In the genomic region with DNA sequence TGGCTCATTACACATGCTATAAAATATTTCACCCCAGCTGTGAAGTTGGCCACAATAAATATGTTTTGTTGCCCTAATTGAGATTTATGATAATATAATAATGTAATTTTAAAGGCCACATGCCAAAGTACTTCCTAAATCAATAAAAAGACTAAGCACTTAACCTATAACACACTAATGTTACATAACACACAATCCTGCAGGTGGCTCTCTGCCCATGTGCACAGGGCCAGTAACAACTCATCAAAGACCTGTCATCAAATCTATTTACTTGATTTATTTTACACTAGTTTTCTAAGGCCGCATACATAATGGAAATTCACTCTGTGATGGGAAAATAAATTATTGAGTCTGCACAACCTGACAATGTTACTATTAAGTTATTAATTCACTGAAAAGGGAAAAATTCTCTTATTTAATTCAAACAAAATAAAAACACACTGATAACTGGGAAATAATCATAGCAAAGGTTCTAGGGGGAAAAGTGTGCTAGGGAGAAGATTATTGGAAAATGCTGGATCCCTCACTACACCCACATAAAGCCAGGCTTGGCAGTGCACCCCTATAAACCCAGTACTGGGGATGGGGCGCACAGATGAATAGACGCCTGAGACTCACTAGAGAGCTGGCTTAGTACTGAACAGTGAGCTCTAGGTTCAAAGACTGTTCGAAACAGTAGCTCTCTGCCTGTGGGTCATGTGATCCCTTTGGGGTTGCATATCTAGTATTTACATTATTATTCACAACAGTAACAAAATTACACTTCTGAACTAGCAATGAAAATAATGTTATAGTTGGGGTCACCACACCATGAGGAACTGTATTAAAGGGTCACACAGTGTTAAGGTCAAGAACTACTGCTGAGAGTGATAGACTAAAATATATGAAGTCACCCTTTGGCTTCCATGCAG, we compare ENCODE assay signal across 22 mouse cellular contexts. TPM values are rescaled to one million over a fixed set of nuclear protein-coding genes. Genes with fewer than 3 reads are reported as not detected.
DNase-seq lines count a peak whose midpoint lies in the region; ATAC-seq and TF ChIP-seq lines count a peak whose summit lies in the region.
"Had no signal": no experiment of that assay in that cellular context is flagged by ENCODE, and none has a peak within 500 bp of the region (broad histone marks: within the 10 kb centered on the region; RNA-seq: fewer than 3 reads in every experiment).

No protein-coding gene starts in this region.

- TF ChIP-seq POLR2A in MEL (IDR thresholded peaks at IDR 0.05; ENCODE audit: control insufficient read depth in 1 of 2, insufficient read depth in 1 of 2, low read depth in 1 of 2, low read length in 2 of 2, poor library complexity in 1 of 2) = no peak

- H3K9ac ChIP-seq in MEL (ENCODE audit: control insufficient read depth, low read depth, low read length, poor library complexity, severe bottlenecking) = no peak overlapping the region
- no peak overlapping the region for H3K9ac ChIP-seq in heart, embryonic 12.5 days
- no peak overlapping the region for H3K9ac ChIP-seq in forebrain, embryonic 12.5 days
- H3K9ac ChIP-seq: forebrain, postnatal 0 days; heart, embryonic 15.5 days; liver, embryonic 15.5 days; midbrain, embryonic 13.5 days; stomach, embryonic 15.5 days had no signal

- no peak overlapping the region for H3K4me3 ChIP-seq in layer of hippocampus, adult 2 months
- no peak overlapping the region for H3K4me3 ChIP-seq in MEL (ENCODE audit: control insufficient read depth in 1 of 2, insufficient read depth in 1 of 2, low read depth in 2 of 2, low read length in 2 of 2)
- no peak overlapping the region for H3K4me3 ChIP-seq in heart, embryonic 12.5 days
- no peak overlapping the region for H3K4me3 ChIP-seq in forebrain, embryonic 12.5 days (replicated peaks)
- H3K4me3 ChIP-seq: heart, embryonic 15.5 days; liver, embryonic 15.5 days; megakaryocyte, embryonic 14.5 days; midbrain, embryonic 13.5 days; stomach, embryonic 15.5 days had no signal

- peaks cover 2% of the 10 kb centered on the region; the same call in 1 of the 2 replicates for H3K79me2 ChIP-seq in MEL (ENCODE audit: control insufficient read depth, insufficient read depth, low read length, poor library complexity)

- TF ChIP-seq EP300 in MEL (IDR thresholded peaks at IDR 0.05; ENCODE audit: low read depth in 1 of 2, low read length in 2 of 2) = no peak

- peak; percentile 49 for DNase-seq in cerebellum, adult 9-10 months
- no peak for DNase-seq in cerebellum, postnatal 4 days (ENCODE audit: low spot score in 2 of 2)
- DNase-seq in layer of hippocampus, adult 2 months (ENCODE audit: low spot score in 2 of 2) = peak; percentile 57 to 61
- DNase-seq in layer of hippocampus, adult 11-12 months (ENCODE audit: low spot score) = no peak
- DNase-seq in MEL (ENCODE audit: low read depth, low spot score) = no peak
- peak; percentile 36 for DNase-seq in brain, adult 2 months (ENCODE audit: low read depth, low spot score)
- DNase-seq: adrenal gland, postnatal 25 days; cerebellum, adult 18-20 months; cerebellum, postnatal 14 days; forebrain, postnatal 0 days; kidney, adult 9 months; liver; lung, postnatal 4 days; right cerebral cortex, postnatal 25 days had no signal

- H3K9me3 ChIP-seq in MEL (replicated peaks; ENCODE audit: insufficient read depth, low read length) = no peaks in the 10 kb centered on the region
- H3K9me3 ChIP-seq in heart, embryonic 12.5 days (replicated peaks) = no peaks in the 10 kb centered on the region
- no peaks in the 10 kb centered on the region for H3K9me3 ChIP-seq in forebrain, embryonic 12.5 days
- H3K9me3 ChIP-seq: heart, embryonic 15.5 days; liver, embryonic 15.5 days; megakaryocyte, embryonic 14.5 days; midbrain, embryonic 13.5 days; stomach, embryonic 15.5 days had no signal

- no peak for ATAC-seq in heart, embryonic 12.5 days (ENCODE audit: insufficient number of reproducible peaks, low FRiP score)
- ATAC-seq in forebrain, embryonic 12.5 days (ENCODE audit: low FRiP score) = no peak
- ATAC-seq: forebrain, postnatal 0 days; hindbrain, embryonic 16.5 days; midbrain, embryonic 13.5 days had no signal

- H3K27ac ChIP-seq in layer of hippocampus, adult 2 months = peak overlapping the region; percentile 46
- no peak overlapping the region for H3K27ac ChIP-seq in MEL (ENCODE audit: control insufficient read depth, low read depth, low read length)
- H3K27ac ChIP-seq in heart, embryonic 12.5 days (ENCODE audit: poor library complexity, severe bottlenecking) = no peak overlapping the region
- no peak overlapping the region for H3K27ac ChIP-seq in forebrain, embryonic 12.5 days
- H3K27ac ChIP-seq: heart, embryonic 15.5 days; liver, embryonic 15.5 days; midbrain, embryonic 13.5 days; stomach, embryonic 15.5 days had no signal

- H3K27me3 ChIP-seq in MEL (ENCODE audit: control insufficient read depth in 1 of 2, insufficient read depth in 2 of 2, low read length in 2 of 2) = no peaks in the 10 kb centered on the region
- no peaks in the 10 kb centered on the region for H3K27me3 ChIP-seq in heart, embryonic 12.5 days (replicated peaks)
- H3K27me3 ChIP-seq in forebrain, embryonic 12.5 days = no peaks in the 10 kb centered on the region
- H3K27me3 ChIP-seq: heart, embryonic 15.5 days; liver, embryonic 15.5 days; megakaryocyte, embryonic 14.5 days; midbrain, embryonic 13.5 days; stomach, embryonic 15.5 days had no signal

- no peak overlapping the region for H3K4me2 ChIP-seq in heart, embryonic 12.5 days
- H3K4me2 ChIP-seq in forebrain, embryonic 12.5 days = no peak overlapping the region
- H3K4me2 ChIP-seq: heart, embryonic 15.5 days; liver, embryonic 15.5 days; midbrain, embryonic 13.5 days; stomach, embryonic 15.5 days had no signal

- WGBS in heart, embryonic 12.5 days = 84% methylated on average over 4 of the region's 4 CpGs
- 92% methylated on average over 4 of the region's 4 CpGs for WGBS in forebrain, embryonic 12.5 days

- no peak for TF ChIP-seq CTCF in layer of hippocampus, adult 2 months (conservative IDR thresholded peaks at IDR 0.05)
- peak in 1 of 3 experiments; percentile 4; a peak in 1 of 6 replicates for TF ChIP-seq CTCF in MEL (IDR thresholded peaks at IDR 0.05 in 2 of 3, conservative IDR thresholded peaks at IDR 0.05 in 1 of 3; ENCODE audit: control insufficient read depth in 1 of 3, insufficient read depth in 1 of 3, low read depth in 2 of 3, low read length in 3 of 3, poor library complexity in 1 of 3, severe bottlenecking in 1 of 3)

- no peaks in the 10 kb centered on the region for H3K36me3 ChIP-seq in MEL (ENCODE audit: control insufficient read depth in 1 of 2, insufficient read depth in 2 of 2, low read length in 2 of 2)
- no peaks in the 10 kb centered on the region for H3K36me3 ChIP-seq in heart, embryonic 12.5 days
- no peaks in the 10 kb centered on the region for H3K36me3 ChIP-seq in forebrain, embryonic 12.5 days (replicated peaks)
- H3K36me3 ChIP-seq: heart, embryonic 15.5 days; liver, embryonic 15.5 days; midbrain, embryonic 13.5 days; stomach, embryonic 15.5 days had no signal

- H3K4me1 ChIP-seq in MEL (ENCODE audit: control insufficient read depth in 1 of 2, insufficient read depth in 2 of 2, low read length in 2 of 2) = no peaks in the 10 kb centered on the region
- peaks cover 37% of the 10 kb centered on the region for H3K4me1 ChIP-seq in heart, embryonic 12.5 days (replicated peaks)
- peaks cover 8% of the 10 kb centered on the region for H3K4me1 ChIP-seq in forebrain, embryonic 12.5 days

- TF ChIP-seq RAD21 in MEL (IDR thresholded peaks at IDR 0.05; ENCODE audit: low read depth, low read length) = no peak; the same call in 1 of the 2 replicates

TF ChIP-seq in MEL, 35 proteins besides CTCF, POLR2A, EP300 and RAD21:
- TF ChIP-seq NELFE (IDR thresholded peaks at IDR 0.05; ENCODE audit: low read depth, low read length) (0 out of 2 replicates have a peak, but pooled peaks have one; percentile 6), JUND (IDR thresholded peaks at IDR 0.05; ENCODE audit: low read depth, low read length) (no peak), USF1 (IDR thresholded peaks at IDR 0.05; ENCODE audit: low read depth, low read length) (peak; percentile 56)
TF ChIP-seq in MEL: peak in this region for 2.

RNA-seq across cellular contexts. Expression of a gene that starts 23.0 kb away (rescaled TPM):
- total RNA-seq in layer of hippocampus, adult 2 months (2021) = 100 to 1,000 TPM; 168 to 187 TPM
- total RNA-seq in MEL (2012; rRNA removed) = 24.7 and 28.8 TPM in 2 replicates
- polyA plus RNA-seq in MEL (2012; ENCODE audit: insufficient read depth in 1 of 2, insufficient read length in 2 of 2, low read depth in 1 of 2, low replicate concordance in 2 of 2, missing spikeins in 1 of 2) = 10 to 100 TPM in 1 of 2 experiments, not detected in 1; 33.8 TPM
- 41.3 and 42.0 TPM in 2 replicates for polyA plus RNA-seq in heart, embryonic 12.5 days (2016; fragmentation: Nextera tagmentation; extraction: Ambion mirVana)
- 79.8 and 85.9 TPM in 2 replicates for polyA plus RNA-seq in forebrain, embryonic 12.5 days (2016; fragmentation: Nextera tagmentation; extraction: Ambion mirVana)

Comparison
In these comparisons a context has a peak if more than half of its experiments do, and no peak if none do; other contexts are left out.
1. DNase-seq: peak in cerebellum, adult 9-10 months (single experiment), layer of hippocampus, adult 2 months (2 of 2) and brain, adult 2 months (single experiment); none in cerebellum, postnatal 4 days (0 of 2), layer of hippocampus, adult 11-12 months (single experiment) and MEL (single experiment).